Mouse (Mus musculus): ENCODE measurements at regions not wholly inside any gene's neighbourhood (a gene's known extent, or its start where the extent isn't known, plus 50 kb on each side); places are given as distances from the start of the nearest gene placed in this dataset.

DNA sequence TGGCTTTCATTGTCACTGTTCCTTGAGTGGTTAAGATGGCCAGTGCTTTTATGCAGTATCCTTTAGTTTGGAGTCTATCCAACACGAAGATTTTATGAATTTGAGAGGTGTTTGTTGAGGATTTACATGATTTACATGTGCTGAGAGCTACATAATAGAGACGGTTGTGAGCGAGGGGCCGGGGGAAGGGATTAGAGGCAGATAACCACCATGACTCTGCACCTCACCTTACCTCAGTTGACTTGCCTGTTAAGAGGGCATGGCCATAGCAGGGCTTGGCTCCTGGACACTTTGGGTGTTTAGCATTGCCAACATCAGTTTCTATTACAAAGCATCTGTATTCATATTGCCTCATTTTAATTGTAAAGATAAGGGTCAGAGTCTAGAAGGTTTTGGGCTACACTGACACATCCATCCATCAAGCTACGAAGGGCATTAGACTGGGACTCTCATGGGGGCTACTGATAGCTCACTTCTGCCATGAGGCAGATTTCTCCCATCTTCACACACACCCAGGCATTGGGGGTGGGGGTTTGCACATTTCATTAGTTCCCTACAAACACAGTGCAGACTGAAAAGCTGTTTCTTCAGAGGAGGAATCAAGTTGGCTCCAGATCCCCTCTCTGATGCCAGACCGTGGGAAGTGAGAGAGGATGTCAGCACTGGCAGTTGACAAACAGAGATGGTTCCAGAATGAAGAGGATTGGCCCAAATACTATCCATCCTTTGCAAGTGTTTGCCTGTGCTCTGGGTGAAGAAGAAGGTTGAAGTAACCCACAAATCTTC, 139.9 kb downstream of the Gm11011 start:
- TF ChIP-seq CTCF (IDR thresholded peaks at IDR 0.05; ENCODE audit: insufficient read depth, low read length) (no peak), POLR2A (IDR thresholded peaks at IDR 0.05; ENCODE audit: borderline replicate concordance, extremely low read depth, low read depth, low read length) (no peak)
